Mouse (Mus musculus): Measurements from ENCODE around the gene Coro2b. TPM values are rescaled to one million over a fixed set of nuclear protein-coding genes. Genes with fewer than 3 reads are reported as not detected.

The Coro2b gene
- polyA plus RNA-seq, 1 experiment from 2014 or later: 9.0 TPM

DNA sequence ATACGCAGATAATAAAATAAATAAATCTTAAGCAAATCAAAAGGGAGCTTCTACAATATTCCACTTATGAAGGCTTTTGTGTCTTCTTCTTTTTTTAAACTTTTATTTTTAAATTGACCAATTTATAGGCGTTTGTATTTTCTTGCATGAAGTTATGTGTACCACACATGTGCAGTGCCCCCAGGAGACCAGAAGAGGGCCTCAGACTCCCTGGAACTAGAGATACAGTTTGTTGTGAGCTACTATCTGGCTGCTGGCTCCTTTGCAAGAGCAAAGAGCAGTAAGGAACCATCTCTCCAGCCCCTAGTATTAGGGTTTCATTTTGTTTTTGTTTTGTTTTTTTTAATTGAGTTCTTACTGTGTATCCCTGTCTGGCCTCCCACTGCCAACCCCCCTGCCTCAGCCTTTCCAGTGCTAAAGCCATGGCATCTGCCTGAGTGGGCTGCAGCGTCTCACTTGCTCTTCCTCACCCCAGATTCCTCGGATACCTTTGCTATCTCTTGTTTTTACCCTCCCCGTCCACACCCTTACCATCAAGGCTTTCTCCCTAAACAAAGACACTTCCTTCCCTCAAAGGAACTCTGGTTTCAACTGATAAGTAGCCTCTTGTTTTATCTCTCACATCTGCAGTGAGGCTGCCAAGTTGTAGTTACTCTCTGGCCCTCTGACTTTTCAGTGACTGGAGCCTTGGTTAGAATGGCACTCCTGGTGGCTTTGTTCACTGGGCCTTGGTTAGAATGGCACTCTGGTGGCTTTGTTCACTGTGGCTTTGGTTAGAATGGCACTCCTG, 129.3 kb downstream of the Coro2b start:
- H3K36me3 ChIP-seq (ENCODE audit: control insufficient read depth, insufficient read depth, low read length): no peaks in the 10 kb centered on the region
- H3K4me2 ChIP-seq (ENCODE audit: low read length): no peak overlapping the region
- no peak overlapping the region for H3K9ac ChIP-seq (ENCODE audit: low read length)
- no peaks in the 10 kb centered on the region for H3K9me3 ChIP-seq (ENCODE audit: control insufficient read depth, low read length)
- H3K4me3 ChIP-seq (ENCODE audit: low read depth, low read length): no peak overlapping the region
- no peaks in the 10 kb centered on the region for H3K4me1 ChIP-seq (replicated peaks; ENCODE audit: control insufficient read depth, insufficient read depth, low read length)
- H3K27me3 ChIP-seq (replicated peaks; ENCODE audit: control insufficient read depth, insufficient read depth, low read length): no peaks in the 10 kb centered on the region
- DNase-seq (ENCODE audit: low spot score): no peak
- 68% methylated on average over 5 of the region's 5 CpGs for WGBS
- no peak overlapping the region for H3K27ac ChIP-seq (ENCODE audit: low read depth)
- ATAC-seq (replicated peaks; ENCODE audit: low FRiP score, low TSS enrichment, low read depth): no peak

DNA sequence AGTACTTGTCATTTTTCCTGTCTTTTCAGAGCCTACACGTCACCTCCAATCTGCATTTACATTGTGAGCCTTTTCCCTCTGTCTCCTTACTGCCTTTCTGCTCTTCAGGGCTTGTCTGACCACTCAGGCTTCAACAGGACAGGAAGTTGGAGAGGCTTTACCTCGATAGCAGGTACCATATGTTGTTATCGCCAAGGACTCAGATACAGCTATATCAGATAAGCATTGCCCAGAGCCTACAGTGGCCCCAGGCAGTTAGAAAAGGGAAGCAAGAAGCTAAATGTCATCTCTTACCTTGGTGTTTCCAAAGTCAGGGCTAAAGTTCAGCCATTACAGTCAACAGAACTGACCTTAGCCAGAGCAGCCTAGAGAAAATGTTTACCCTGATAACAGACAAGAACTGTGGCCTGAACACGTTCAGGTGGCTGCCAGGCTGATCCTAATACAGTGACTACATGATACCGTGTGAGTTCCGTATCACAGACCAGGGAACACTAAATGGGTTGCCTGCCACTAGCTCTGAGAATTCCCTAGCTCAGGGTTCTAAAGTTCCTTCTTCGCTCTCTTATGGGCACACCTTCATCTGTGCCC, 130.3 kb downstream of the Coro2b start:
- H3K4me1 ChIP-seq (replicated peaks; ENCODE audit: control insufficient read depth, insufficient read depth, low read length): no peaks in the 10 kb centered on the region
- H3K4me3 ChIP-seq (ENCODE audit: low read depth, low read length): no peak overlapping the region
- no peak overlapping the region for H3K4me2 ChIP-seq (ENCODE audit: low read length)
- H3K9me3 ChIP-seq (ENCODE audit: control insufficient read depth, low read length): no peaks in the 10 kb centered on the region
- H3K27ac ChIP-seq (ENCODE audit: low read depth): no peak overlapping the region
- 61% methylated on average over 7 of the region's 7 CpGs for WGBS
- ATAC-seq (replicated peaks; ENCODE audit: low FRiP score, low TSS enrichment, low read depth) (no peak), DNase-seq (ENCODE audit: low spot score) (no peak)
- H3K27me3 ChIP-seq (replicated peaks; ENCODE audit: control insufficient read depth, insufficient read depth, low read length): no peaks in the 10 kb centered on the region
- H3K9ac ChIP-seq (ENCODE audit: low read length): no peak overlapping the region
- no peaks in the 10 kb centered on the region for H3K36me3 ChIP-seq (ENCODE audit: control insufficient read depth, insufficient read depth, low read length)

DNA sequence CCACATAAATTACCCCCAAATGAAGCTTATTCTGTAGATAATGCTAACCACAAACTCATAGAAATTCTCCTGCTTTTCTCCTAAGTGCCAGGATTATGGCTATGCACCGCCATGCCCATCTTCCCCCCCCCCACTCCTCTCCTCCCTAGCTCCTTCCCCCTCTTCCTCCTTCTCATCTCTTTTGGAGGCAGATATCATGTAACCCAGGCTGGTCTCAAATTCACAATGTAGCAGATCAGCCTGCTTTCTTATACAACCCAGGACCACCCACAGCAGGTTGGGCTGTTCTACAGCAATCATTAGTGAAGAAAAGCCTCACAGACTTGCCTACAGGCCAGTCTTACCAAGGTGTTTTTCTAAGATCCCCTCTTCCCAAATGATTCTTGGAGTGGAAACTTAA, 135.3 kb downstream of the Coro2b start:
- Histone ChIP-seq H3K4me1 (replicated peaks; ENCODE audit: control insufficient read depth, insufficient read depth, low read length) (peaks cover 5% of the 10 kb centered on the region; the same call in 1 of the 2 replicates), H3K9me3 (ENCODE audit: control insufficient read depth, low read length) (no peaks in the 10 kb centered on the region), H3K36me3 (ENCODE audit: control insufficient read depth, insufficient read depth, low read length) (no peaks in the 10 kb centered on the region), H3K27me3 (replicated peaks; ENCODE audit: control insufficient read depth, insufficient read depth, low read length) (no peaks in the 10 kb centered on the region), H3K27ac (ENCODE audit: low read depth) (no peak overlapping the region), H3K4me3 (ENCODE audit: low read depth, low read length) (no peak overlapping the region), H3K4me2 (ENCODE audit: low read length) (no peak overlapping the region), H3K9ac (ENCODE audit: low read length) (no peak overlapping the region)
- WGBS: 47% methylated on average over 1 of the region's 1 CpGs
- DNase-seq (ENCODE audit: low spot score) (no peak), ATAC-seq (replicated peaks; ENCODE audit: low FRiP score, low TSS enrichment, low read depth) (no peak)

DNA sequence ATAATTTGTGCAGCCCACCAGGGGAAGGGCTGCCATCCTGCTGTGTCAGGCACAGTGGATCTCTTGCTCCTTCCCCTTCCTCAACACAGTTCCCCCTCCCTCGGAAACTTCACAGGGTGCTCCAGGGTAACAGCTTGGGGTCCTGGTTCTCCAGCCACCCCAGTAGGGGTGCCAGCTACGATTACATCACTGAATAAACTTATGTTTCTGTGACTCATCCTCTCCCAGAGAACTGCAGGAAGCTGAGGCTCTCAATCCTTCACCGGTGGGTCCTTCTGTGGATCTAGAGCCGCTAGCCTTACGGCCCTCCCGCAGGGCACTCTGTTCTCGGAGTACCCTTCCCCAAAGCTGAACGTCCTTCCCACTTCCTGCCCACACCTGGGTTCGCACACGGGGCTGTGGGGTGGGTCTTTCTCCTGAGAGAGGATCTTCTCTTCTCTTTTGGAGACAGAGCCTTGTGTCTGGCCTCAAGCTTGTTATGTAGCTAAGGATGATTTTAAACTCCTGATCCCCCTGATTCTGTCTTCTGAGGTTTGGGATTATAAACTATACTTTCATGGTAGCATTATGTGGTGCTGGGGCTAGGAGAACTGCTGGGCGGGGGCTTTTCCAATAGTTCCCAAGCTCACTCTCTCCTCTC, 136.2 kb downstream of the Coro2b start:
- Histone ChIP-seq H3K27me3 (replicated peaks; ENCODE audit: control insufficient read depth, insufficient read depth, low read length) (no peaks in the 10 kb centered on the region), H3K36me3 (ENCODE audit: control insufficient read depth, insufficient read depth, low read length) (no peaks in the 10 kb centered on the region), H3K4me3 (ENCODE audit: low read depth, low read length) (no peak overlapping the region), H3K4me2 (ENCODE audit: low read length) (no peak overlapping the region), H3K4me1 (replicated peaks; ENCODE audit: control insufficient read depth, insufficient read depth, low read length) (peaks cover 5% of the 10 kb centered on the region; the same call in 1 of the 2 replicates), H3K27ac (ENCODE audit: low read depth) (no peak overlapping the region), H3K9me3 (ENCODE audit: control insufficient read depth, low read length) (no peaks in the 10 kb centered on the region), H3K9ac (ENCODE audit: low read length) (no peak overlapping the region)
- DNase-seq (ENCODE audit: low spot score): no peak
- ATAC-seq (replicated peaks; ENCODE audit: low FRiP score, low TSS enrichment, low read depth): 0 out of 2 replicates have a peak, but pooled peaks have one; percentile 47
- 42% methylated on average over 11 of the region's 11 CpGs for WGBS

DNA sequence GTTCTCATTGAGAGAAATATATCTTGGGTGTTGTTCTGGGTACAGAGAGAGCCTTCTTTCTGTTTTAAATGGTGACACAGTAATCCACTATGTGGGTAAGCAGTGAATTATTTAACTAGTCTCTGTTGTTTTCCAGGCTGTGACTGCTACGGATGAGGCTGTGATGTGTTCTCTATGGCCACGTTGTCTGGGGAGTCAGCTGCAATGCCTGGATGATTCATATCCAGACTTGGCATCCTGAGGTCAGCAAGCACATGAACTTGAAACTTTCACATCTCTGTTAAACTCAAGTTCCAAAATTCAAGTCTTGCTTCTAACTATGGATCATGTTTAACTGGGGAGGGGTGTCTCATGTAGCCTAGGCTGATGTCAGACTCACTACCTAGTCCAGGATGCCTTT, 142.7 kb downstream of the Coro2b start:
- no peak overlapping the region for H3K4me3 ChIP-seq (ENCODE audit: low read depth, low read length)
- H3K9ac ChIP-seq (ENCODE audit: low read length): no peak overlapping the region
- no peaks in the 10 kb centered on the region for H3K9me3 ChIP-seq (ENCODE audit: control insufficient read depth, low read length)
- H3K4me2 ChIP-seq (ENCODE audit: low read length): no peak overlapping the region
- ATAC-seq (replicated peaks; ENCODE audit: low FRiP score, low TSS enrichment, low read depth): no peak
- no peaks in the 10 kb centered on the region for H3K4me1 ChIP-seq (replicated peaks; ENCODE audit: control insufficient read depth, insufficient read depth, low read length)
- no peaks in the 10 kb centered on the region for H3K36me3 ChIP-seq (ENCODE audit: control insufficient read depth, insufficient read depth, low read length)
- 35% methylated on average over 2 of the region's 2 CpGs for WGBS
- H3K27me3 ChIP-seq (replicated peaks; ENCODE audit: control insufficient read depth, insufficient read depth, low read length): no peaks in the 10 kb centered on the region
- no peak overlapping the region for H3K27ac ChIP-seq (ENCODE audit: low read depth)
- no peak for DNase-seq (ENCODE audit: low spot score)

DNA sequence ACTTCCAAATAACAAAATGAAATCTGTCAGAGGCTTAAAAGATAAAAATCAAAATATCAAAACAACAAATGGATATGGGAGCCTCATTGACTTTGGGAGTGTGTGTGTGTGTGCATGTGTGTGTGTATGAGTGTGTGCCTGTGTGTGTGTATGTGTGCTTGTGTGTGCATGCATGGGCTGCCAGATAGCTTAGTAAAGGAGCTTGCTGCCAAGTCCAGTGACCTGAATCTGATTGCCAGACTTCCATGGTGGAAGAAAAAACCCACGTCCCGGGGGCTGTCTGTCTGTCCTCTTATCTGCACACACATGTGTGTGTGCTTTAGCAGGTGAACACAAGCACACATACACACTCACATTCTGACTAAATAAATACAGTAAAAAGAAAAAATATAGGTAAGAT, 143.3 kb downstream of the Coro2b start:
- Histone ChIP-seq H3K27ac (ENCODE audit: low read depth) (no peak overlapping the region), H3K4me3 (ENCODE audit: low read depth, low read length) (no peak overlapping the region), H3K4me1 (replicated peaks; ENCODE audit: control insufficient read depth, insufficient read depth, low read length) (no peaks in the 10 kb centered on the region), H3K36me3 (ENCODE audit: control insufficient read depth, insufficient read depth, low read length) (no peaks in the 10 kb centered on the region), H3K27me3 (replicated peaks; ENCODE audit: control insufficient read depth, insufficient read depth, low read length) (no peaks in the 10 kb centered on the region), H3K4me2 (ENCODE audit: low read length) (no peak overlapping the region), H3K9ac (ENCODE audit: low read length) (no peak overlapping the region), H3K9me3 (ENCODE audit: control insufficient read depth, low read length) (no peaks in the 10 kb centered on the region)
- ATAC-seq (replicated peaks; ENCODE audit: low FRiP score, low TSS enrichment, low read depth): no peak
- no peak for DNase-seq (ENCODE audit: low spot score)
- WGBS: 79% methylated on average over 2 of the region's 2 CpGs

DNA sequence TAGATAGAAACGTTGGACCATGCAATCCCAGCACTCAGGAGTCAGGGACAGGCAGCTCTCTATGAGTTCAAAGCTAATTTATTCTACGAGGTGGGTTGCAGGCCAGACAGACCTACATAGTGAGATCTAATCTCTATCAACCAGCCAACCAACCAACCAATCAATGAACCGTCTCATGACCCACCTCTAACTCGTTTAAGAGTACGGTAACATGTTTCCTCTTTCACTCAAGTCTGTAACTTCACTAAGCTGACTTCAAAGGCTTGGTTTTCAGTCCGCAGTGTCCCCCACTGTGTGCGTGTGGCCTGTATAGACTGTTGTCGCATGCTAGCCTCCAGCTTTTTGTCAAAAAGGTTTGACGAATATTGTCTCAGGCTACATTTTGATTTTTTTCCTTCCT, 147.1 kb downstream of the Coro2b start:
- Histone ChIP-seq H3K4me3 (ENCODE audit: low read depth, low read length) (no peak overlapping the region), H3K27ac (ENCODE audit: low read depth) (no peak overlapping the region), H3K9ac (ENCODE audit: low read length) (no peak overlapping the region), H3K9me3 (ENCODE audit: control insufficient read depth, low read length) (no peaks in the 10 kb centered on the region), H3K36me3 (ENCODE audit: control insufficient read depth, insufficient read depth, low read length) (no peaks in the 10 kb centered on the region), H3K27me3 (replicated peaks; ENCODE audit: control insufficient read depth, insufficient read depth, low read length) (no peaks in the 10 kb centered on the region), H3K4me1 (replicated peaks; ENCODE audit: control insufficient read depth, insufficient read depth, low read length) (0 out of 2 replicates have a peak, but pooled peaks cover 3% of the 10 kb centered on the region), H3K4me2 (ENCODE audit: low read length) (no peak overlapping the region)
- no peak for ATAC-seq (replicated peaks; ENCODE audit: low FRiP score, low TSS enrichment, low read depth)
- WGBS: 78% methylated on average over 9 of the region's 9 CpGs
- DNase-seq (ENCODE audit: low spot score): no peak

DNA sequence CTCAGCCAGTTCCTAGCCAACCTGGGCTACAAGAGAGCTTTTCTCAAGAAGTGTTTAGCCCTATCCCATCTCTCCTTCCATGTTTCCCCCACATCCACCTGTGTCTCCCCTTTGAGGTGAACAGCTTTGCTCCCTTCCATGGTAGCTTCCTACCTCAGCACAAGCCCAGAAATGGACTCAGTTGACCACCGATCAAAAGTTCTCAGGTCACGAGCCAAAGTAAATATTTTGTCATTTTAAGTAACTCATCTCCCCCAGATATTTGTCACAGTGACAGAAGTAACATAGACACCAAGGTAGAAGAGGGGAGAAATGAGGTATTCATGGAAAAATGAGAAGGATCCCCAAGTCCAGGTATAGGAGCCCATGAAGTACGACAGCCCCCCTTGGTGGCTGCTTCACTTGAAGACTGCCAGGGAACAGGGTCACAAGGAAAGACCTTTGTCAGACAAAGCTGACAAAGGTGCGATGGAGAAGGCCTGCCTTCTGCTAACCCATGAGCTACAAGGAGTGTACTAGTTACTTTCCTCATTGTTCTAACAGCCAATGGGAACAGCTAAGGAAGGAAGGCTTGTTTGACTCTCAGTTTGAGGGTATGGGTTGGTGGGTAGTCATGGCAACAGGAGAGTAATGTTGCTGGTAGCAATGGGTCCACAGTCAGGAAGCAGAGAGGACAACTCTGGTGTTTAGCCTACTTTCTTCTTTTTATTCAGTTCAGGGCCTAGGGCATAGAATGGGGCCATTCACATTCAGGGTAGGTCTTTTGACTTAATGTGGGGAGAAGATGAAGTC, 150.9 kb downstream of the Coro2b start:
- H3K9me3 ChIP-seq (ENCODE audit: control insufficient read depth, low read length): no peaks in the 10 kb centered on the region
- no peak for ATAC-seq (replicated peaks; ENCODE audit: low FRiP score, low TSS enrichment, low read depth)
- H3K4me1 ChIP-seq (replicated peaks; ENCODE audit: control insufficient read depth, insufficient read depth, low read length): 0 out of 2 replicates have a peak, but pooled peaks cover 3% of the 10 kb centered on the region
- no peak overlapping the region for H3K27ac ChIP-seq (ENCODE audit: low read depth)
- H3K9ac ChIP-seq (ENCODE audit: low read length): no peak overlapping the region
- WGBS: 68% methylated on average over 4 of the region's 4 CpGs
- no peak for DNase-seq (ENCODE audit: low spot score)
- H3K4me3 ChIP-seq (ENCODE audit: low read depth, low read length): no peak overlapping the region
- H3K4me2 ChIP-seq (ENCODE audit: low read length): no peak overlapping the region
- H3K27me3 ChIP-seq (replicated peaks; ENCODE audit: control insufficient read depth, insufficient read depth, low read length): no peaks in the 10 kb centered on the region
- H3K36me3 ChIP-seq (ENCODE audit: control insufficient read depth, insufficient read depth, low read length): no peaks in the 10 kb centered on the region

Measured in intestine, embryonic 14.5 days (tissue).